Mouse (Mus musculus): Measurements from ENCODE around the gene Tmem238l.

DNA sequence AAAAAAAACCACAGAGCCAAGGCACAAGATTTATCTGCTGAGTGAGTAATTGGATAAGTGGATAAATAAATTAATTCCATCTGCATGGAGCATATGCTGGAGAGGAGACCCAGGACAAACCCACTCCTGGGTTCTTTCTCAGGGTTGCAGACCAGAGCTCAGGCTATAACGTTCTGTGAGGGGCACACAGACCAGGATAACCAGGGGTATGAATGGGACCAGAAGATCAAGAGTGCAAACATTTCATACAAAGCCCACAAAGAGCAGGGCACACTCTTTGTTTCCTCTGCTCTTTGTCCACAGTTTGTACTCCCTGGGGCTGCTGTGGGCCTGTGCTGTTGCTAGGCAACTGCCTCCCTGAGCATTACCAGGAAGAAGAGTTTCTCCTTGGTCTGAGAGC lies 45.3 kb downstream of the Tmem238l start:
- TF ChIP-seq CTCF (IDR thresholded peaks at IDR 0.05; ENCODE audit: borderline replicate concordance, insufficient read depth, low read depth, low read length) (no peak), POLR2A (IDR thresholded peaks at IDR 0.05; ENCODE audit: borderline replicate concordance, insufficient read depth, low read length) (no peak)
